Mouse (Mus musculus) heart, postnatal 0 days (tissue): ENCODE results near the gene Relch. TPM values are rescaled to one million over a fixed set of nuclear protein-coding genes. Genes with fewer than 3 reads are reported as not detected.
A peak's percentile ranks its signal among the peaks of the same experiment; 100 is the strongest.
"Not testable (repeated sequence)": the region's sequence is repeated elsewhere in the genome, so short reads cannot be mapped to it uniquely, and the experiment has no call there.

Experiments
- ATAC-seq: fragments of 200-750 bp; cut with Nextera tagmentation; 2 replicates; pipeline ENCODE4 v1.8.0; 2017; ENCODE audit warnings: low read depth, moderate number of reproducible peaks, moderate library complexity; ENCODE audit not compliant: insufficient read depth
- DNase-seq: peaks from one replicate; pipeline ENCODE4 v3.0.0-alpha.2; 2016; ENCODE audit warnings: low spot score
- H3K27ac ChIP-seq: fragments of 300-500 bp; sonication (generic); 2 replicates; pipeline ENCODE4 v1.5.1; 2014; ENCODE audit warnings: low read depth, mild to moderate bottlenecking
- H3K27me3 ChIP-seq: fragments of 300-500 bp; sonication (generic); 2 replicates; pipeline ENCODE4 v1.6.1; 2014; ENCODE audit warnings: low read length, mixed read lengths; ENCODE audit not compliant: control insufficient read depth, insufficient read depth
- H3K36me3 ChIP-seq: fragments of 300-500 bp; sonication (generic); replicated peaks from 2 replicates; pipeline ENCODE4 v1.6.1; 2014; ENCODE audit warnings: low read length, mixed read lengths; ENCODE audit not compliant: control insufficient read depth, insufficient read depth
- H3K4me1 ChIP-seq: fragments of 300-500 bp; sonication (generic); 2 replicates; pipeline ENCODE4 v1.6.1; 2014; ENCODE audit warnings: antibody characterized with exemption; ENCODE audit not compliant: control insufficient read depth, insufficient read depth
- H3K4me2 ChIP-seq: fragments of 300-500 bp; sonication (generic); 2 replicates; pipeline ENCODE4 v1.6.1; 2014; ENCODE audit warnings: low read depth, mild to moderate bottlenecking, low read length, moderate library complexity
- H3K4me3 ChIP-seq: fragments of 300-500 bp; sonication (generic); 2 replicates; pipeline ENCODE4 v1.5.1; 2014; ENCODE audit warnings: low read depth, low read length
- H3K9ac ChIP-seq: fragments of 300-500 bp; sonication (generic); replicated peaks from 2 replicates; pipeline ENCODE4 v1.6.1; 2014; ENCODE audit warnings: low read depth, low read length, mixed read lengths
- H3K9me3 ChIP-seq: fragments of 300-500 bp; sonication (generic); replicated peaks from 2 replicates; pipeline ENCODE4 v1.6.1; 2016; ENCODE audit warnings: low read length; ENCODE audit not compliant: control insufficient read depth
- CTCF ChIP-seq: IDR thresholded peaks from 2 replicates; pipeline ENCODE4 v1.5.1; 2016; ENCODE audit warnings: antibody characterized with exemption, control low read depth, low read depth
- EP300 ChIP-seq: IDR thresholded peaks from 2 replicates; pipeline ENCODE4 v1.6.1; 2016; ENCODE audit warnings: antibody characterized with exemption, low read depth
- WGBS: fragments of 180-500 bp; shearing (Covaris S2); extraction: QIAGEN DNeasy Blood & Tissue Kit; methylation state at CpG from one replicate; pipeline ENCODE4 v1.1.7; 2014; 5-methylcytosine and 5-hydroxymethylcytosine counted together
- polyA plus RNA-seq: library from polyadenylated mRNA; unstranded; fragments of >200 nt; fragmentation: Nextera tagmentation; extraction: Ambion mirVana; gene quantifications from 2 replicates; pipeline ENCODE4 v1.2.1, GENCODE M21; 2015
- total RNA-seq: library from RNA; depleted of rRNA; stranded (reverse); fragments of >200 nt; gene quantifications from 2 replicates; pipeline ENCODE4 v1.2.3, GENCODE M21; 2014; ENCODE audit warnings: low replicate concordance

Relch gene
- total and polyA plus RNA-seq, 2 experiments from 2014 or later = 12.2 to 23.9 TPM

- WGBS = 92% methylated on average over 1 of the region's 1 CpGs
- H3K9ac ChIP-seq = no peak overlapping the region
- ATAC-seq = no peak
- H3K27ac ChIP-seq = no peak overlapping the region
- TF ChIP-seq CTCF (no peak), EP300 (no peak)
- H3K36me3 ChIP-seq = peaks cover 44% of the 10 kb centered on the region; the same call in 1 of the 2 replicates
- H3K4me2 ChIP-seq = no peak overlapping the region
- no peak overlapping the region for H3K4me3 ChIP-seq
- no peaks in the 10 kb centered on the region for H3K4me1 ChIP-seq
- no peaks in the 10 kb centered on the region for H3K27me3 ChIP-seq
- no peaks in the 10 kb centered on the region for H3K9me3 ChIP-seq
- no peak for DNase-seq
Measured at GRCm38 (mm10) chr1:105718358-105718757, 54.7 kb downstream of the Relch start.

- not testable (repeated sequence) for H3K4me3 ChIP-seq, H3K4me2 ChIP-seq, H3K27me3 ChIP-seq, H3K27ac ChIP-seq, ATAC-seq, H3K9me3 ChIP-seq, H3K9ac ChIP-seq, H3K4me1 ChIP-seq, DNase-seq
- peaks cover 25% of the 10 kb centered on the region for H3K36me3 ChIP-seq
- WGBS = 95% methylated on average over 12 of the region's 13 CpGs
Measured at GRCm38 (mm10) chr1:105729246-105729645, 65.6 kb downstream of the Relch start.

GRCm38 (mm10) chr1:105735318-105735717 lies 71.7 kb downstream of the Relch start:
- Histone ChIP-seq H3K9ac (no peak overlapping the region), H3K27ac (no peak overlapping the region), H3K36me3 (peaks cover 26% of the 10 kb centered on the region), H3K9me3 (no peaks in the 10 kb centered on the region), H3K4me2 (no peak overlapping the region), H3K4me3 (no peak overlapping the region), H3K27me3 (no peaks in the 10 kb centered on the region), H3K4me1 (no peaks in the 10 kb centered on the region)
- peak; percentile 18 for TF ChIP-seq CTCF
- no peak for TF ChIP-seq EP300
- ATAC-seq = no peak
- 81% methylated on average over 3 of the region's 3 CpGs for WGBS
- DNase-seq = no peak

GRCm38 (mm10) chr1:105738334-105738733 lies 74.7 kb downstream of the Relch start:
- WGBS = 96% methylated on average over 6 of the region's 6 CpGs
- ATAC-seq = no peak
- Histone ChIP-seq H3K9ac (no peak overlapping the region), H3K27me3 (no peaks in the 10 kb centered on the region), H3K27ac (no peak overlapping the region), H3K4me1 (no peaks in the 10 kb centered on the region), H3K9me3 (no peaks in the 10 kb centered on the region), H3K4me2 (no peak overlapping the region), H3K4me3 (no peak overlapping the region), H3K36me3 (peaks cover 41% of the 10 kb centered on the region)
- DNase-seq = no peak
- TF ChIP-seq EP300 (no peak), CTCF (no peak)

GRCm38 (mm10) chr1:105739493-105739892 lies 75.8 kb downstream of the Relch start:
- no peak for TF ChIP-seq EP300
- TF ChIP-seq CTCF = no peak
- Histone ChIP-seq H3K27me3 (no peaks in the 10 kb centered on the region), H3K4me2 (no peak overlapping the region), H3K27ac (no peak overlapping the region), H3K4me1 (no peaks in the 10 kb centered on the region), H3K9ac (no peak overlapping the region), H3K4me3 (no peak overlapping the region), H3K36me3 (peaks cover 48% of the 10 kb centered on the region), H3K9me3 (no peaks in the 10 kb centered on the region)
- no peak for ATAC-seq
- DNase-seq = no peak

- Histone ChIP-seq H3K36me3 (peaks cover 54% of the 10 kb centered on the region), H3K9ac (no peak overlapping the region), H3K27ac (no peak overlapping the region), H3K27me3 (no peaks in the 10 kb centered on the region), H3K4me3 (no peak overlapping the region), H3K4me1 (no peaks in the 10 kb centered on the region), H3K9me3 (no peaks in the 10 kb centered on the region), H3K4me2 (no peak overlapping the region)
- ATAC-seq = no peak
- DNase-seq = no peak
- WGBS = 96% methylated on average over 1 of the region's 1 CpGs
- TF ChIP-seq CTCF (no peak), EP300 (no peak)
Measured at GRCm38 (mm10) chr1:105742481-105742880, 78.8 kb downstream of the Relch start.
